Mouse (Mus musculus) embryonic facial prominence, embryonic 14.5 days (tissue): ENCODE data around the gene Nt5c2. TPM values are rescaled to one million over a fixed set of nuclear protein-coding genes. Genes with fewer than 3 reads are reported as not detected.

ENCODE experiments used
- ATAC-seq: fragments of 200-750 bp; cut with Nextera tagmentation; 2 replicates; pipeline ENCODE4 v1.8.0; 2017; ENCODE audit warnings: low read depth, moderate number of reproducible peaks, moderate TSS enrichment
- DNase-seq: peaks from one replicate; pipeline ENCODE4 v3.0.0-alpha.2; 2015; ENCODE audit warnings: low spot score
- H3K27ac ChIP-seq: fragments of 300-500 bp; sonication (generic); replicated peaks from 2 replicates; pipeline ENCODE4 v1.5.1; 2014; ENCODE audit warnings: low read depth, mild to moderate bottlenecking, low read length, moderate library complexity
- H3K27me3 ChIP-seq: fragments of 300-500 bp; sonication (generic); replicated peaks from 2 replicates; pipeline ENCODE4 v1.6.1; 2014; ENCODE audit warnings: low read length; ENCODE audit not compliant: control insufficient read depth, insufficient read depth
- H3K36me3 ChIP-seq: fragments of 300-500 bp; sonication (generic); 2 replicates; pipeline ENCODE4 v1.6.1; 2014; ENCODE audit warnings: low read length, mixed read lengths; ENCODE audit not compliant: control insufficient read depth, insufficient read depth
- H3K4me1 ChIP-seq: fragments of 300-500 bp; sonication (generic); 2 replicates; pipeline ENCODE4 v1.6.1; 2014; ENCODE audit warnings: antibody characterized with exemption, low read length; ENCODE audit not compliant: control insufficient read depth, insufficient read depth
- H3K4me2 ChIP-seq: fragments of 300-500 bp; sonication (generic); 2 replicates; pipeline ENCODE4 v1.6.1; 2014; ENCODE audit warnings: low read depth, mild to moderate bottlenecking, low read length, moderate library complexity, mixed read lengths
- H3K4me3 ChIP-seq: fragments of 300-500 bp; sonication (generic); 2 replicates; pipeline ENCODE4 v1.5.1; 2014; ENCODE audit warnings: low read depth, mild to moderate bottlenecking, low read length
- H3K9ac ChIP-seq: fragments of 300-500 bp; sonication (generic); 2 replicates; pipeline ENCODE4 v1.6.1; 2014; ENCODE audit warnings: low read depth, mild to moderate bottlenecking, low read length, moderate library complexity, mixed read lengths
- H3K9me3 ChIP-seq: fragments of 300-500 bp; sonication (generic); 2 replicates; pipeline ENCODE4 v1.6.1; 2016; ENCODE audit warnings: low read length; ENCODE audit not compliant: control insufficient read depth
- WGBS: fragments of 180-500 bp; shearing (Covaris S2); extraction: QIAGEN DNeasy Blood & Tissue Kit; methylation state at CpG from one replicate; pipeline ENCODE4 v1.1.7; 2014; 5-methylcytosine and 5-hydroxymethylcytosine counted together
- polyA plus RNA-seq: library from polyadenylated mRNA; unstranded; fragments of >200 nt; fragmentation: Nextera tagmentation; extraction: Ambion mirVana; gene quantifications from 2 replicates; pipeline ENCODE4 v1.2.1, GENCODE M21; 2014

The Nt5c2 gene
- polyA plus RNA-seq, 1 experiment from 2014 or later: 66.3 TPM

- H3K27ac ChIP-seq: no peak overlapping the region
- H3K9ac ChIP-seq: no peak overlapping the region
- no peak overlapping the region for H3K4me2 ChIP-seq
- 0 out of 2 replicates have a peak, but pooled peaks cover 5% of the 10 kb centered on the region for H3K4me1 ChIP-seq
- no peaks in the 10 kb centered on the region for H3K9me3 ChIP-seq
- WGBS: 94% methylated on average over 4 of the region's 4 CpGs
- ATAC-seq (no peak), DNase-seq (no peak)
- H3K36me3 ChIP-seq: no peaks in the 10 kb centered on the region
- no peaks in the 10 kb centered on the region for H3K27me3 ChIP-seq
- H3K4me3 ChIP-seq: no peak overlapping the region
Measured at GRCm38 (mm10) chr19:46871096-46871495, 143.9 kb downstream of the Nt5c2 start.

- H3K4me2 ChIP-seq: no peak overlapping the region
- 0 out of 2 replicates have a peak, but pooled peaks cover 5% of the 10 kb centered on the region for H3K4me1 ChIP-seq
- no peaks in the 10 kb centered on the region for H3K27me3 ChIP-seq
- no peak overlapping the region for H3K4me3 ChIP-seq
- peak; percentile 86 for DNase-seq
- ATAC-seq: peak; percentile 65
- WGBS: 9% methylated on average over 6 of the region's 6 CpGs
- H3K9me3 ChIP-seq: no peaks in the 10 kb centered on the region
- H3K36me3 ChIP-seq: no peaks in the 10 kb centered on the region
- H3K9ac ChIP-seq: no peak overlapping the region
- H3K27ac ChIP-seq: no peak overlapping the region
Measured at GRCm38 (mm10) chr19:46869526-46869925, 145.4 kb downstream of the Nt5c2 start.

DNA sequence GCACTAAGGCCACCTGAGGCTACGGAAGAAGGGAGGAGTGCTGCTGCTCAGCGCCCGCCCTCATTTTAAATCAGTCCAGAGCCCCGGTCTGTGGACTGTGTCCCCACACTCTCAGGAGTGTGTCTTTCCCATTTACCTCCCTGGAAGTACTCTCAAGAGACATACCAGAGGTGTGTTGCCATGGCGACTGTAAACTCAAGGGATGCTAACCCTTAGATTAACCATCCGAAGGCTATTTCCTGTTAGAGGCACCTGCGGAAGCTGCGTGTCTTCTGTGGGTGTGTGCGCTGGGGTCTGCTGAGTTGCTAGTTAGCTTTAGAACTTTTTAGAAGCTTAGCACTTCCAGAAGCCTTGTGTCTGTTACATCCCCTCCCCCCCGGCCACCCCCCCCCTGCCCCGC lies 145.9 kb downstream of the Nt5c2 start:
- H3K4me3 ChIP-seq: no peak overlapping the region
- no peaks in the 10 kb centered on the region for H3K27me3 ChIP-seq
- DNase-seq (no peak), ATAC-seq (no peak)
- WGBS: 48% methylated on average over 11 of the region's 11 CpGs
- no peaks in the 10 kb centered on the region for H3K36me3 ChIP-seq
- H3K9me3 ChIP-seq: no peaks in the 10 kb centered on the region
- 0 out of 2 replicates have a peak, but pooled peaks cover 5% of the 10 kb centered on the region for H3K4me1 ChIP-seq
- no peak overlapping the region for H3K4me2 ChIP-seq
- H3K9ac ChIP-seq: no peak overlapping the region
- no peak overlapping the region for H3K27ac ChIP-seq

GRCm38 (mm10) chr19:46865381-46865780 lies 149.6 kb downstream of the Nt5c2 start:
- 80% methylated on average over 4 of the region's 4 CpGs for WGBS
- H3K4me2 ChIP-seq: no peak overlapping the region

GRCm38 (mm10) chr19:46864731-46865331 lies 150.1 kb downstream of the Nt5c2 start:
- Histone ChIP-seq H3K27ac (no peak overlapping the region), H3K9ac (no peak overlapping the region), H3K9me3 (no peaks in the 10 kb centered on the region), H3K36me3 (no peaks in the 10 kb centered on the region), H3K27me3 (no peaks in the 10 kb centered on the region), H3K4me2 (no peak overlapping the region), H3K4me1 (0 out of 2 replicates have a peak, but pooled peaks cover 5% of the 10 kb centered on the region), H3K4me3 (no peak overlapping the region)
- DNase-seq: no peak
- ATAC-seq: no peak
- WGBS: 52% methylated on average over 6 of the region's 6 CpGs

More at GRCm38 (mm10) chr19:46865381-46865780, 149.6 kb downstream of the Nt5c2 start:
- Histone ChIP-seq H3K9me3 (no peaks in the 10 kb centered on the region), H3K36me3 (no peaks in the 10 kb centered on the region), H3K4me1 (0 out of 2 replicates have a peak, but pooled peaks cover 5% of the 10 kb centered on the region), H3K9ac (no peak overlapping the region), H3K27ac (no peak overlapping the region), H3K27me3 (no peaks in the 10 kb centered on the region), H3K4me3 (no peak overlapping the region)
- ATAC-seq (no peak), DNase-seq (no peak)

GRCm38 (mm10) chr19:46864079-46864478 lies 150.9 kb downstream of the Nt5c2 start:
- ATAC-seq: no peak
- no peak for DNase-seq
- Histone ChIP-seq H3K4me3 (no peak overlapping the region), H3K36me3 (no peaks in the 10 kb centered on the region), H3K4me2 (no peak overlapping the region), H3K9ac (no peak overlapping the region), H3K4me1 (0 out of 2 replicates have a peak, but pooled peaks cover 1% of the 10 kb centered on the region), H3K9me3 (no peaks in the 10 kb centered on the region), H3K27ac (no peak overlapping the region), H3K27me3 (no peaks in the 10 kb centered on the region)
- 47% methylated on average over 6 of the region's 6 CpGs for WGBS

DNA sequence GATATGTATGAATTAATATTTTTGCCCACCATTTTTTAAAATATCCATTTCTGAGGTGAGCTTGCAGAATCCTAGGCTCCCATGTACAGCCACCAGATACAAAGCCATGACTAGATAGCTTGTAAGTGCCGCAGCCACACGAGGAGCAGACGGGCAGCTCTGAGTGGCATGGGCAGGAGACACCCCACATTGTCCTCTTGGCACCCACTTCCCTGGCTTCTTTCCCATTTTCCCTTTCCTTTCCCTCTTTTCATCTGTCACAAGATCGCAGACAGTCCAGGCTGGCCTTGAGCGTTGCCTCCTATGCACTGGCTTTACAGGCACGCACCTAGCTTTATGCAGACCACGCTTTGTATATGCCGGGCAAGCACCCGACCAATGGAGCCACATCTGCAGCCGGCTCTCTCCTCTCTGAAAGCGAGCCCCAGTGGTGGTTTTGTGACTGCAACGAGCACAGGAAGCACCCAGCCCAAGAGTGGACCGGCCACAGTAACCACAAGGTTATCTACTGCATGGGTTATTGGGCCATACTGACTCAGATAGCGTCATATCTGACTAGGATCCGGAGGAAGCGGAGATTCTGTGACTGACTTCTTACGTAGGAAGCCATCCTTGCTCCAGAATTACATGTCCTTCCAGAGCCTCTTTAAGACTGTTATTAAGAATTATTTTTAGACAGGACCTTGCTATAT lies 151.6 kb downstream of the Nt5c2 start:
- no peaks in the 10 kb centered on the region for H3K27me3 ChIP-seq
- no peak overlapping the region for H3K4me2 ChIP-seq
- no peaks in the 10 kb centered on the region for H3K4me1 ChIP-seq
- no peaks in the 10 kb centered on the region for H3K9me3 ChIP-seq
- H3K4me3 ChIP-seq: no peak overlapping the region
- DNase-seq: no peak
- H3K9ac ChIP-seq: no peak overlapping the region
- no peaks in the 10 kb centered on the region for H3K36me3 ChIP-seq
- H3K27ac ChIP-seq: no peak overlapping the region
- 86% methylated on average over 17 of the region's 17 CpGs for WGBS
- ATAC-seq: no peak

DNA sequence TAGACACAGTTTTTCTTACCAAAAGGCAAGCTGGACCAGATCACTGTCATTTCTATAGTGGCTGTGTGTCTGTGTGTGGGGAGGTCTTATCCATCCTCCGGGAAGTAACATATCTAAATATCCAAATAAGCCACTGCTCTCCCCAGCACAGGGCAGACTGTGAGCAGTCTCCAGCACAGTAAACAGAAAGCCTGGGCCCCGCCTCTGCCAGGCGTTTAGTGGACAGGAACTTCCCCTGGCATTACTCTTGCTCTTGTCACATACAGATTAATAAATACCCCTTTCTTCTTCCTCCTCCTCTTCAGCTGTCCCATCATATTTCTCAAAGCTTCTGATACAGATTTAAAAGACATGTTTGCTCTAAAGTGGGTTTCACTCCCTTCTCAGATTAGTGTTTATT lies 152.4 kb downstream of the Nt5c2 start:
- DNase-seq (no peak), ATAC-seq (no peak)
- 48% methylated on average over 3 of the region's 3 CpGs for WGBS
- no peaks in the 10 kb centered on the region for H3K27me3 ChIP-seq
- no peak overlapping the region for H3K4me3 ChIP-seq
- no peak overlapping the region for H3K4me2 ChIP-seq
- no peaks in the 10 kb centered on the region for H3K4me1 ChIP-seq
- no peaks in the 10 kb centered on the region for H3K9me3 ChIP-seq
- H3K9ac ChIP-seq: no peak overlapping the region
- H3K27ac ChIP-seq: no peak overlapping the region
- no peaks in the 10 kb centered on the region for H3K36me3 ChIP-seq

DNA sequence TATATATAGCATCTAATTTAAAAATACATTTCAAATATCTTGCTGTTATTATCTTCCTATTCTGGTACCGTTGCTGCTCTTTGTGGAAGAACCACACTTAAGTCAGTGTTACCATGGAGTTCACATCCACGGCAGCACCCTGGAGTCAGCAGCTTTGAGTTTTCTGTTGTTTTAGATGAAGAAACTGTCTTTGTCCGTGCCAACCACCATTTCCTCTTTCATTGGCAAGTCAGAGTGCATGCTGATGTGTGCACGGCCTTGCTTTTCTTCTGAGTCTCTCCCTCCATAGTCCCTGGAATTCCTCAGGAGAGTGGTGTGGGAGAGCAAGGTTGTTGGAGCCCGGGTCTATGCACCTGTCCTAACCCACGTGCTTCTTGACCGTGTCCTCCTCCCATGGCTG lies 156.8 kb downstream of the Nt5c2 start:
- no peaks in the 10 kb centered on the region for H3K36me3 ChIP-seq
- WGBS: 89% methylated on average over 7 of the region's 7 CpGs
- H3K9ac ChIP-seq: no peak overlapping the region
- no peaks in the 10 kb centered on the region for H3K9me3 ChIP-seq
- H3K4me2 ChIP-seq: no peak overlapping the region
- H3K4me3 ChIP-seq: no peak overlapping the region
- H3K27ac ChIP-seq: no peak overlapping the region
- DNase-seq (no peak), ATAC-seq (no peak)
- no peaks in the 10 kb centered on the region for H3K4me1 ChIP-seq
- no peaks in the 10 kb centered on the region for H3K27me3 ChIP-seq
